Comparison of ENCODE assay signal across 8 mouse cellular contexts in the genomic region with DNA sequence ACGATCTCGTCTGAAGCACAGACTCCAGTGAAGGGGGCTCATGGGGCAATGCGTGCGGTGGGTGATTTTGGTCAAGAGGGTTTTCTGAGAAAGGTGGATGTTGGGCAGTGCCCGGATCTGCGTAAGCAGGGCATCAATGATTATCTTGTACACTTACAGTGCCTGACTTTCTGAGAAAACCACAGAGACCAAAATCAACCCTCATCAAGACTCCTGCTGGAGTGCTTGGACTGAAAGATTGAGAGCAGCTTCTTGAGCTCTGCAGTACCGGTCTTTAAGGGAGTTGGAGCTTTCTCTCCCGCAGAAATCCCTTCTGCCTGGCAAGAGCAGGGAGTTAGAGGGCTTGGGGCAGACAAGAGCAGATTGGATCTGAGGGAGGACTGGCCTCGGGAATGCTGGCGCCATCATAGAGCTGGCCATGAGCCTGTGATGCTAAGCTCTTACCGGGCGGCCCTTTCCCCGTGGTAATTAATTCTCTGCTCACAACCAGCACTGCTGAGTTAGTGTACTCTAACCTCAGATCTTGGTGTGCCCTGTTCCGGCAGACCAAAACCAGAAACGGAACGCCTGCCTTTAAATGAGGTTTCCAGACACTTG. TPM values are rescaled to one million over a fixed set of nuclear protein-coding genes. Genes with fewer than 3 reads are reported as not detected.
DNase-seq lines count a peak whose midpoint lies in the region; ATAC-seq and TF ChIP-seq lines count a peak whose summit lies in the region.

No protein-coding gene starts in this region.

- H3K9me3 ChIP-seq in embryonic facial prominence, embryonic 15.5 days (replicated peaks): no peaks in the 10 kb centered on the region
- H3K9me3 ChIP-seq in intestine, postnatal 0 days (ENCODE audit: control insufficient read depth): no peaks in the 10 kb centered on the region

- H3K27me3 ChIP-seq in embryonic facial prominence, embryonic 15.5 days: no peaks in the 10 kb centered on the region
- no peaks in the 10 kb centered on the region for H3K27me3 ChIP-seq in intestine, postnatal 0 days (replicated peaks; ENCODE audit: control insufficient read depth, insufficient read depth, low read length)

- no peak for TF ChIP-seq CTCF in bone marrow macrophage, adult 2 months (IDR thresholded peaks at IDR 0.05; ENCODE audit: low read depth, low read length)
- TF ChIP-seq CTCF in intestine, postnatal 0 days (IDR thresholded peaks at IDR 0.05; ENCODE audit: low read depth): no peak

- DNase-seq in left cerebral cortex, postnatal 4 days: peak; percentile 38
- DNase-seq in left cerebral cortex, adult 9 months (ENCODE audit: low spot score in 2 of 2): no peak
- peak; percentile 19 for DNase-seq in lung, postnatal 10 days
- no peak for DNase-seq in MN1 (ENCODE audit: low spot score)
- DNase-seq in ovary, adult 18-20 months (ENCODE audit: low spot score): no peak

- H3K36me3 ChIP-seq in embryonic facial prominence, embryonic 15.5 days: no peaks in the 10 kb centered on the region; the same call in 1 of the 2 replicates
- no peaks in the 10 kb centered on the region for H3K36me3 ChIP-seq in intestine, postnatal 0 days (ENCODE audit: control insufficient read depth, insufficient read depth)

- H3K4me1 ChIP-seq in bone marrow macrophage, adult 2 months (ENCODE audit: control insufficient read depth, insufficient read depth, low read length): peaks cover 37% of the 10 kb centered on the region
- H3K4me1 ChIP-seq in embryonic facial prominence, embryonic 15.5 days: peaks cover 48% of the 10 kb centered on the region
- 0 out of 2 replicates have a peak, but pooled peaks cover 6% of the 10 kb centered on the region for H3K4me1 ChIP-seq in intestine, postnatal 0 days (replicated peaks; ENCODE audit: control insufficient read depth, insufficient read depth, low read length)

- peak overlapping the region; percentile 60 for H3K9ac ChIP-seq in embryonic facial prominence, embryonic 15.5 days
- H3K9ac ChIP-seq in intestine, postnatal 0 days (ENCODE audit: low read depth, low read length): peak overlapping the region; percentile 74

- intact Hi-C loops in left cerebral cortex, postnatal 4 days (cut with DNase I): no loop called here

- peak overlapping the region; percentile 92 for H3K4me3 ChIP-seq in bone marrow macrophage, adult 2 months (ENCODE audit: insufficient read depth, low read length)
- peak overlapping the region; percentile 74 for H3K4me3 ChIP-seq in embryonic facial prominence, embryonic 15.5 days (replicated peaks)
- peak overlapping the region; percentile 79 for H3K4me3 ChIP-seq in intestine, postnatal 0 days (ENCODE audit: low read depth, low read length)

- H3K4me2 ChIP-seq in embryonic facial prominence, embryonic 15.5 days (replicated peaks): peak overlapping the region; percentile 95
- H3K4me2 ChIP-seq in intestine, postnatal 0 days (replicated peaks; ENCODE audit: low read depth): peak overlapping the region; percentile 94

- no peak for TF ChIP-seq POLR2A in bone marrow macrophage, adult 2 months (IDR thresholded peaks at IDR 0.05; ENCODE audit: borderline replicate concordance, low read depth, low read length)

- WGBS in embryonic facial prominence, embryonic 15.5 days: 11% methylated on average over 16 of the region's 16 CpGs
- WGBS in intestine, postnatal 0 days: 12% methylated on average over 16 of the region's 16 CpGs

- peak overlapping the region; percentile 80 for H3K27ac ChIP-seq in bone marrow macrophage, adult 2 months (ENCODE audit: insufficient read depth, low read depth, low read length)
- peak overlapping the region; percentile 88 for H3K27ac ChIP-seq in embryonic facial prominence, embryonic 15.5 days (replicated peaks)
- H3K27ac ChIP-seq in intestine, postnatal 0 days (ENCODE audit: low read depth, low read length): peak overlapping the region; percentile 87

- ATAC-seq in embryonic facial prominence, embryonic 15.5 days (ENCODE audit: insufficient number of reproducible peaks, low FRiP score, low TSS enrichment, low read depth): no peak
- no peak for ATAC-seq in intestine, postnatal 0 days

RNA-seq across cellular contexts. Expression of gene Metrnl, which starts 2.4 kb away (rescaled TPM):
- 1 to 10 TPM; 6.5 to 6.8 TPM for total RNA-seq in left cerebral cortex, postnatal 4 days (2021)
- polyA plus RNA-seq in bone marrow macrophage, adult 2 months (2012; ENCODE audit: insufficient read depth, insufficient read length, missing spikeins): 200 and 216 TPM in 2 replicates
- polyA plus RNA-seq in embryonic facial prominence, embryonic 15.5 days (2015; fragmentation: Nextera tagmentation; extraction: Ambion mirVana): 76.3 and 77.3 TPM in 2 replicates
- polyA plus RNA-seq in intestine, postnatal 0 days (2015; fragmentation: Nextera tagmentation; extraction: Ambion mirVana): 50.2 and 50.9 TPM in 2 replicates

RNA-seq across cellular contexts. Expression of gene B3gntl1, which starts 30.8 kb away (rescaled TPM):
- total RNA-seq in left cerebral cortex, postnatal 4 days (2021): 1 to 10 TPM; 7.2 to 7.6 TPM
- polyA plus RNA-seq in bone marrow macrophage, adult 2 months (2012; ENCODE audit: insufficient read depth, insufficient read length, missing spikeins): 5.5 and 5.7 TPM in 2 replicates
- polyA plus RNA-seq in embryonic facial prominence, embryonic 15.5 days (2015; fragmentation: Nextera tagmentation; extraction: Ambion mirVana): 9.8 and 9.9 TPM in 2 replicates
- polyA plus RNA-seq in intestine, postnatal 0 days (2015; fragmentation: Nextera tagmentation; extraction: Ambion mirVana): 3.2 and 3.7 TPM in 2 replicates

Comparison
In these comparisons a context has a peak if more than half of its experiments do, and no peak if none do; other contexts are left out.
1. DNase-seq: peak in left cerebral cortex, postnatal 4 days (single experiment) and lung, postnatal 10 days (single experiment); none in left cerebral cortex, adult 9 months (0 of 2), MN1 (single experiment) and ovary, adult 18-20 months (single experiment).
2. Peak in every context shown above with its lines, with median percentiles within 50 percentile points of each other: H3K27ac ChIP-seq and H3K4me3 ChIP-seq.